Mouse (Mus musculus) left cerebral cortex, adult 9 months (tissue): ENCODE measurements around the gene Pex11g.

Experiments
- DNase-seq, 2 experiments: peaks; one replicate each; pipeline ENCODE4 v3.0.0; 2022; ENCODE audit warnings: low spot score in 2 of 2

Gene Pex11g

GRCm38 (mm10) chr8:3467006-3467885, at the start of gene Pex11g:
Pex11g (minus strand) TSS chr8:3467680.
- DNase-seq: peak; percentile 64 to 89

DNA sequence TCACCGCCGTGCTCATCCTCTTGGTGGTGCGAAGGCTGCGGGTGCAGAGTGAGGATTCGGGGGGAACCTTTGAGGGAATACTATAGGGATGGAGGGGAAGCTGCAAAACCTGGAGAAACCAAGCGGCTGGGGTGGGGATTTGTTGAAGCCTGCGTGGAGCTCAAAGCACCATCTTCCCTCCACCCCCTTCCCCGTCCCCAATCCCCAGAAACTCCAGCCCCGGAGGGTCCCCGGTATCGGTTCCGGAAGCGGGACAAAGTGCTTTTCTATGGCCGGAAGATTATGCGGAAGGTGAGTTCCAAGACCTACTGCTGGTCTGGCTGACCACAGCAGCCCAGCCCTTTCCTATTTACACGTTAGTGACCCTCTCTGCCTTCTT, 49.6 kb upstream of the Pex11g start:
- no peak for DNase-seq

DNA sequence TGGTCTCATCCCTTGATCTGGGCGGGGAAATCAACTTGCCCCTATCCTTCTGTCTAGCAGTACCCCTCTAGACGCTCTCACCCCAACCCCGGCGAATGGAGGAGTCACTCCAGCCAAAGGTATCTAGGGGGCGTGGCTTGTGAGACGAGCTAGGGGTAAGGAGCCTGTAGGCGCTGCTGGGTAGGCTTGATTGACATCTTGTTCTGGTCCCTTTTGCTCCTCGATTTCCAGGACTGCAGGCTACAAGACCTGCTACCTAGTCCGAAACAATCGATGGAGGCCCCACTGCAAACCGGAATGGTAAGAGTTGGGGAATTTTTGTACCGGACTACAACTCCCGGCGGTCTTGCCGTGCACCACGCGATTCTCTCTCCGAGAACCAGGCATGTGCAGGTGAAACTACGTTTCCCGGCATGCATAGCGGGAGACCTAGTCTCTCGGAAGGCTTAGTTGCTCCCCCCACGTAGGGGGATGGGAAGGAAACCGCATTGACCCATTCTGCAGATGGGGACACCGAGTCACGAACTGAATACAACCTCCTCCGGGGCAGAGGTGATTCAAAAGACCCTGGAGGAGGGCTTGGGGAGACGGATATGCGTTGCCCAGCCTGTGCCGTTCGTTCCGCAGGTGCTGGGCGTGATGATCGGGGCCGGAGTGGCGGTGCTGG, 49.1 kb upstream of the Pex11g start:
- DNase-seq: peak; percentile 91 to 96

GRCm38 (mm10) chr8:3515771-3516417, 48.4 kb upstream of the Pex11g start:
- DNase-seq: peak in 1 of 2 experiments; percentile 73

DNA sequence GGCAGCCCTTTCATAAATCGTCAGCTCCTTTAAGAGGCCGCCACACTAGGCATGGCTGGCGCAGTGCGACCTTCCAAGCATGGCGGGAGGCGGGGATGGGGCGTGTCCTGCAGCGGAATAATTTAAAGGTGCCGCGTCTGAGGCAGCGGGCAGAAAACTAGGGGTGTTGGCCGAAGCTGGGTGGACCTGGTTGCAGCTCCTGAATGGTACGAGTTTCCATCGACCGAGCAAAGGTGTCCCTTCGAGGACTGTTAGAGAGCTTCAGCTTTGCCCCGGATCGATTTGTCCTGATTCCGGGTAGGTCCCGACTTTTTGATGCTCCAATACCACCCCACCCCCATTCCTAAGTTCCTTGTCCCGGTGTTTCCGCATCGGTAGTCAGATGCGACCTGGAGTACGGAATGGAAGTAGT, 47.8 kb upstream of the Pex11g start, which contains the start of gene Pnpla6:
Gene Pnpla6 (plus strand): TSS at position 125 of the 412 bp plus-strand sequence.
- DNase-seq: peak; percentile 73 to 91

- DNase-seq: no peak
These were observed 47.3 kb upstream of the Pex11g start for GRCm38 (mm10) chr8:3514681-3515247.

GRCm38 (mm10) chr8:3507979-3508754, 40.7 kb upstream of the Pex11g start:
- no peak for DNase-seq

- DNase-seq: no peak
These were observed 34.7 kb upstream of the Pex11g start for GRCm38 (mm10) chr8:3502217-3502616.

DNA sequence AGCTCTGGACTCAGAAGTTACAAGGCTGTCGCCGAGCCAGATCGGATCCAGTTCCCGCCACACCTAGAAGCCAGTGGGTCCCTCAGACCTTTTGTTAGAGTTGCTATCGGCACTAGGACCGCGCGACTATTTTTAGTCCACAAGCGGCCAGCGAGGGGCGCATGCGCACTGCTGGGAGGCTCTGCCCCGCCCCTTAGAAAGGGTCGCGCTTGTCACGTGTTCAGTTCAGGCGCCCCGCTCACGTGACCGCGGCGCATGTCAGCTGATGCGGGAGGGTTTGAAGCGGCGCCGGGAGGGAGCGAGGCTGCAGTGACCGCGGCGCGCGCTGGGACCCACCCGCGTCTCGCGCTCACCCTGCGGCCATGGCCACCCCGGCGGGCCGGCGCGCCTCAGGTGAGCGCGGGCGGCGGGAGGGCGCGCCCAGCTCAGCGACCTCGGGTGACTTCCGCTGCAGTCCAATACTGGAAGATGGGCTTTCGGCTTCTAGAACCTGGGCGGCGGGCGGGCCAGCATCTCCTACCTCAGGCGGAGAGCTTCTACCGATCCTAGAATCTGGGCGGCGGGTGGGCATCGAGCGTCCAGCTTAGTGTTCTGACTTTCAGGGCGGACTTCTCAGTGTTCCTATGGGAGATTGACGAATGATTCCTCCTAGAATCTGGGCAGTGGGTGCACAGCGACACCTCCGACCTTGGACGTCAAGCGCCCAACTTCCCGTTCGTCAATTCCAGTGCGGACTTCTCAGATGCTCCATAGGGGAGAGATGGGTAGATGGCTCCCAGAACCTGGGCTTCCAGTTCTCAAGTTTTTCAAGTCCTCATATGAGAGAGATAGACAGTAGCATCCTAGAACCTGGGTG, 33.0 kb upstream of the Pex11g start, which contains the start of gene Mcoln1:
Gene Mcoln1 (plus strand): TSS at position 223 of the 856 bp plus-strand sequence.
- peak; percentile 94 to 98 for DNase-seq

- DNase-seq: no peak
These were observed 32.3 kb upstream of the Pex11g start for GRCm38 (mm10) chr8:3499751-3500150.

GRCm38 (mm10) chr8:3498583-3498982, 31.1 kb upstream of the Pex11g start:
- DNase-seq: no peak

DNA sequence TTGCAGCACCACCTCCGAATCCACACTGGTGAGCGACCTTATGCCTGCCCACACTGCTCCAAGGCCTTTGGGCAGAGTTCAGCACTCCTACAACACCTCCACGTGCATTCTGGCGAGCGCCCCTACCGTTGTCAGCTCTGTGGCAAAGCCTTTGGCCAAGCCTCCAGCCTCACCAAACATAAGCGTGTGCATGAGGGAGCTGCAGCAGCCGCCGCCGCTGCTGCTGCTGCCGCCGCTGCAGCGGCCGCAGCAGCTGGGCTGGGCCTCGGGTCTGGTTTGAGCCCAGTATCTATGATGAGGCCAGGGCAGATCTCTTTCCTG, 28.9 kb upstream of the Pex11g start:
- no peak for DNase-seq

GRCm38 (mm10) chr8:3495578-3496427, 28.3 kb upstream of the Pex11g start:
- no peak for DNase-seq

- DNase-seq: no peak
These were observed 26.3 kb upstream of the Pex11g start for GRCm38 (mm10) chr8:3493845-3494208.

DNA sequence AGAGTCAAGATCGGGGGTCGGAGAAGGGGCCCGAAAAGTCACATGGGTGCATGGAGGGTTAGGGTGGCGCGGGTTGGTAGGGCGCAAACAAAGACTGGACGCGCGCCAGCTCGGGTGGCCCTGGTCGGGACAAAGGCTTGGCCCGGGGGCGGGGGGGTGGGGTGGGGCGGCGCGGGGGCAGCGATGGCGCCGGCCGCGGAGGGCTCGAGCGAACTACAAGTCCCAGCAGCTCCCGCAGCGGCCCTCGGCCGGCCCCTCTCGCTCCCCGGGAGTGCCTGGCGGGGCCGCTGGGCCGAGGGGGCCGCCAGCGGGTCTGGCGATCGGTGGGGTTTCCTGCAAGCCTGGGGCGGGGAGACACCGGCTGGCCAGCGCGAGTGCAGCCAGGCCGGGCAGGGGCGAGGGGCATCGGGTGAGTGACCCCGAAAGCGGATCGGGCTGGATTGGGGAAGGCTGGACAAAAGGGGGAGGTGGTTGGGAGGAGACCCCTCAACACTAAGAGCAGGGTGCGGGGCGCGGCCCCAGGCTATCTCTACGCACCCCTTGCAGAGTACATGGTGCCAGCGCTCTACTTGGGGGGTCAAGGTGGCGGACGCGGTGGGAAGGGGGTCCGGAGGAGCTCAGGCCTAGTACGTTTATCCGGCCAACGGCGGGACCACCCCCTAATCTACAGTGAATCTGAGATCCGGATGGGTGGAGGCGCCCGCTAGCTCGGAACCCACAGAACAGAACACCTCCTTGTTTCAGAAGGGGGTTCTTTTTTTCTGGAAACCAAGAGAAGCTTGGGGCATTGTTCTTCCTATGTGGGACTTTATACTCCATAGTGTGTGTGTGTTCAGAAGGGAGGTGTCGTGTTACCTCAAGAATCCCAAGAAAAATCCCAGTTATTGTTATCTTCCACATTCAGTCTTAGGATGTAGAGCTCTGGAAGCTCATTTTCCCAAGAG, 25.7 kb upstream of the Pex11g start, which contains the start of gene Zfp358:
Gene Zfp358 (plus strand): TSS at position 238 of the 944 bp plus-strand sequence.
- DNase-seq: peak in 1 of 2 experiments; percentile 53

DNA sequence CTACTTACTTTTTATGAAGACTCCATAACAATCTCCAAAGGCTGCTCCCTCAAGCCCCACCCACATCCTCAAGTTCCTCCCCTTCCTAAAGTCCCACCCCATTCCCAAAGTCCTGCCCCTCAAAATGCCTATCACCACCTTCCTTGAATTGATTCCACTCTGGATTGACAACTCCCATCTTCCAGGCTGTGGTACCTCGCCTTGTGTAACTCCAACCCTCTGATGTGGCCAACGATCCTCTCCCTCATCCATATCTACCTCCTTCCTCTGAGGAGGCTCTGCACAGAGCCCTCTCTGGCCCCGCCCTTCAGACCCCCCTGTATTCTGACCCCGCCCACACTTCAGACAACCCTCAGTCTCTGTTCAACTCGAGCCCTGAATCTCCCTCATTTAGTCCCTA, 17.7 kb upstream of the Pex11g start:
- no peak for DNase-seq

DNA sequence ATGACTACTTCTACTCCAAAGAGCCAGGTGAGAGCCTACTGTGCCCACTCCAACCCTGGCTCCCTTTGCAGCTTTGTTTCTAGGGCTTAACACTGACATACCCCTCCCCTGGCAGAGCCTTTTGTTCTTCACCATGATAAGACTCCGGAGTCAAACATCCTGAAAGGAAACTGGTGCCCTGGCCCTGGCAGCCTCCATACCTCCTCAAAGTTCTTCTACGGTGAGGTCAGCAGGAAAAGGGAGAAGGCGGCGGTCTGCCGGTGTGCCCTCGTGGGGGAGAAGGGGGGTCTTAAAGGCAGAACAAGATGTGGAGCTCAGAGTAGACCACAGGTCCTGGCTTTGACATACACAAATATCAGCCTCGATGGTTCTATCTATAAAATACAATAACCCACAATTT, 16.1 kb upstream of the Pex11g start:
- DNase-seq: no peak

DNA sequence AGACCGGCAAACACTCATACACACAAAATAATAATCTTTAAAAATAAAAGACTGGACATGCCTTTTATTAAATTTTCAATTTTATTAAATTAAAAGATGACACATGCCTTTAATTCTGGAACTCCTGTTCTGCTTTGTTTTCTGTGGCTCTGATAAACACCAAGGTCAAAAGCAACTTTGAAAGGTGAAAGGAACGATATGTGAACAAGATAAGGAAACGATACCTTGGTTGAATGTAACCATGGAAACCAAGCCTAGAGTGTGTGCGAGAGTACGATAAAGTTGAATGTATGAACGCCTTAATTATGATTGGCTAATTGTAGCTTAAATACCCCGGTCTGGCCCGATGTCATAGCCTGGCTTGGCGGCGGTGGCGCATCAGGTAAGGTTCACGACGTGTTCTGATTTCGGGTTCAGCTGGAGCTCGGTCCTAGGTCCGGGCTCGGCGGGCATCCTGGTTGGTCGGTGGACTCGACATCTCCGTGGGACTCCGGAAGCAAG, 14.8 kb upstream of the Pex11g start:
- no peak for DNase-seq
